Mouse (Mus musculus) ES-E14 (cell line): Measurements from ENCODE around the gene Mypop.

Experiments
- CHD2 ChIP-seq: IDR thresholded peaks from 2 replicates; pipeline ENCODE4 v1.6.1; 2014; ENCODE audit warnings: mild to moderate bottlenecking, low read depth, low read length, inconsistent platforms
- HCFC1 ChIP-seq: IDR thresholded peaks from 2 replicates; pipeline ENCODE4 v1.6.1; 2012; ENCODE audit warnings: low read length, inconsistent platforms, borderline replicate concordance; ENCODE audit not compliant: insufficient read depth
- MAFK ChIP-seq: IDR thresholded peaks from 2 replicates; pipeline ENCODE4 v1.6.1; 2014; ENCODE audit warnings: mild to moderate bottlenecking, low read depth, low read length, inconsistent platforms; ENCODE audit not compliant: insufficient read depth
- ZNF384 ChIP-seq: IDR thresholded peaks from 2 replicates; pipeline ENCODE4 v1.6.1; 2012; ENCODE audit warnings: low read depth, low read length, inconsistent platforms

- TF ChIP-seq ZNF384 (no peak), CHD2 (no peak), HCFC1 (no peak), MAFK (no peak)
Observed at GRCm38 (mm10) chr7:18993036-18993435, 2.0 kb downstream of the Mypop start.
